Mouse (Mus musculus): ENCODE measurements around the gene Fmo5. TPM values are rescaled to one million over a fixed set of nuclear protein-coding genes. Genes with fewer than 3 reads are reported as not detected.

The Fmo5 gene
- polyA plus RNA-seq, 1 experiment from 2014 or later = 0.73 TPM

GRCm38 (mm10) chr3:97642001-97642400 lies 13.4 kb downstream of the Fmo5 start:
- Histone ChIP-seq H3K4me3 (no peak overlapping the region), H3K4me1 (no peaks in the 10 kb centered on the region), H3K36me3 (no peaks in the 10 kb centered on the region), H3K9me3 (replicated peaks) (no peaks in the 10 kb centered on the region), H3K27me3 (ENCODE audit: low read depth, poor library complexity, severe bottlenecking) (no peaks in the 10 kb centered on the region), H3K27ac (no peak overlapping the region)
- no peak for DNase-seq (ENCODE audit: low spot score)
- WGBS = 88% methylated on average over 9 of the region's 9 CpGs

- Histone ChIP-seq H3K36me3 (no peaks in the 10 kb centered on the region), H3K27ac (no peak overlapping the region), H3K27me3 (ENCODE audit: low read depth, poor library complexity, severe bottlenecking) (no peaks in the 10 kb centered on the region), H3K9me3 (replicated peaks) (no peaks in the 10 kb centered on the region), H3K4me1 (no peaks in the 10 kb centered on the region), H3K4me3 (no peak overlapping the region)
- no peak for DNase-seq (ENCODE audit: low spot score)
- WGBS = 43% methylated on average over 1 of the region's 1 CpGs
Measured at GRCm38 (mm10) chr3:97648518-97648917, 19.9 kb downstream of the Fmo5 start.

- Histone ChIP-seq H3K4me1 (no peaks in the 10 kb centered on the region), H3K4me3 (no peak overlapping the region), H3K9me3 (replicated peaks) (no peaks in the 10 kb centered on the region), H3K36me3 (no peaks in the 10 kb centered on the region), H3K27me3 (ENCODE audit: low read depth, poor library complexity, severe bottlenecking) (no peaks in the 10 kb centered on the region), H3K27ac (no peak overlapping the region)
- 86% methylated on average over 3 of the region's 3 CpGs for WGBS
- no peak for DNase-seq (ENCODE audit: low spot score)
Measured at GRCm38 (mm10) chr3:97649022-97649421, 20.4 kb downstream of the Fmo5 start.

GRCm38 (mm10) chr3:97649469-97649868 lies 20.9 kb downstream of the Fmo5 start:
- Histone ChIP-seq H3K27me3 (ENCODE audit: low read depth, poor library complexity, severe bottlenecking) (no peaks in the 10 kb centered on the region), H3K27ac (no peak overlapping the region), H3K4me3 (no peak overlapping the region), H3K36me3 (no peaks in the 10 kb centered on the region), H3K4me1 (no peaks in the 10 kb centered on the region), H3K9me3 (replicated peaks) (no peaks in the 10 kb centered on the region)
- no peak for DNase-seq (ENCODE audit: low spot score)
- WGBS = 86% methylated on average over 6 of the region's 6 CpGs

- Histone ChIP-seq H3K4me1 (no peaks in the 10 kb centered on the region), H3K27me3 (ENCODE audit: low read depth, poor library complexity, severe bottlenecking) (no peaks in the 10 kb centered on the region), H3K9me3 (replicated peaks) (no peaks in the 10 kb centered on the region), H3K36me3 (no peaks in the 10 kb centered on the region), H3K27ac (no peak overlapping the region), H3K4me3 (no peak overlapping the region)
- DNase-seq (ENCODE audit: low spot score) = no peak
- 86% methylated on average over 10 of the region's 10 CpGs for WGBS
Measured at GRCm38 (mm10) chr3:97651604-97652003, 23.0 kb downstream of the Fmo5 start.

- H3K4me3 ChIP-seq = no peak overlapping the region
- no peak for DNase-seq (ENCODE audit: low spot score)
- no peak overlapping the region for H3K27ac ChIP-seq
- WGBS = 92% methylated on average over 5 of the region's 5 CpGs
- no peaks in the 10 kb centered on the region for H3K27me3 ChIP-seq (ENCODE audit: low read depth, poor library complexity, severe bottlenecking)
- no peaks in the 10 kb centered on the region for H3K9me3 ChIP-seq (replicated peaks)
- H3K36me3 ChIP-seq = no peaks in the 10 kb centered on the region
- peaks cover 8% of the 10 kb centered on the region for H3K4me1 ChIP-seq
Measured at GRCm38 (mm10) chr3:97653781-97654180, 25.2 kb downstream of the Fmo5 start.

GRCm38 (mm10) chr3:97654901-97655300 lies 26.3 kb downstream of the Fmo5 start:
- Histone ChIP-seq H3K9me3 (replicated peaks) (no peaks in the 10 kb centered on the region), H3K4me3 (no peak overlapping the region), H3K27me3 (ENCODE audit: low read depth, poor library complexity, severe bottlenecking) (no peaks in the 10 kb centered on the region), H3K36me3 (no peaks in the 10 kb centered on the region), H3K27ac (no peak overlapping the region), H3K4me1 (peaks cover 18% of the 10 kb centered on the region)
- WGBS = 80% methylated on average over 8 of the region's 8 CpGs
- no peak for DNase-seq (ENCODE audit: low spot score)

- Histone ChIP-seq H3K27me3 (ENCODE audit: low read depth, poor library complexity, severe bottlenecking) (no peaks in the 10 kb centered on the region), H3K4me3 (peak within 1 kb of the TSS; percentile 79), H3K27ac (peak within 1 kb of the TSS; percentile 92), H3K36me3 (peaks cover 6% of the 10 kb centered on the region), H3K4me1 (peaks cover 18% of the 10 kb centered on the region), H3K9me3 (replicated peaks) (no peaks in the 10 kb centered on the region)
- 2% methylated on average over 51 of the region's 51 CpGs for WGBS
- DNase-seq (ENCODE audit: low spot score) = peak; percentile 100
Measured at GRCm38 (mm10) chr3:97657655-97658411, 29.2 kb downstream of the Fmo5 start, which contains the start of gene Prkab2. Gene Prkab2 (plus strand): TSS chr3:97658193.

GRCm38 (mm10) chr3:97658426-97659193 lies 30.0 kb downstream of the Fmo5 start:
- Histone ChIP-seq H3K9me3 (replicated peaks) (no peaks in the 10 kb centered on the region), H3K4me3 (peak overlapping the region; percentile 79), H3K36me3 (peaks cover 12% of the 10 kb centered on the region), H3K27ac (peak overlapping the region; percentile 92), H3K27me3 (ENCODE audit: low read depth, poor library complexity, severe bottlenecking) (no peaks in the 10 kb centered on the region), H3K4me1 (peaks cover 18% of the 10 kb centered on the region)
- peak; percentile 33 for DNase-seq (ENCODE audit: low spot score)
- WGBS = 1% methylated on average over 47 of the region's 50 CpGs

GRCm38 (mm10) chr3:97659746-97660145 lies 31.1 kb downstream of the Fmo5 start:
- Histone ChIP-seq H3K4me3 (no peak overlapping the region), H3K27ac (no peak overlapping the region), H3K9me3 (replicated peaks) (no peaks in the 10 kb centered on the region), H3K36me3 (peaks cover 18% of the 10 kb centered on the region), H3K27me3 (ENCODE audit: low read depth, poor library complexity, severe bottlenecking) (no peaks in the 10 kb centered on the region), H3K4me1 (peaks cover 18% of the 10 kb centered on the region)
- no peak for DNase-seq (ENCODE audit: low spot score)
- 86% methylated on average over 7 of the region's 7 CpGs for WGBS

GRCm38 (mm10) chr3:97661206-97661605 lies 32.6 kb downstream of the Fmo5 start:
- 65% methylated on average over 8 of the region's 8 CpGs for WGBS

GRCm38 (mm10) chr3:97665525-97665924 lies 36.9 kb downstream of the Fmo5 start:
- H3K27me3 ChIP-seq (ENCODE audit: low read depth, poor library complexity, severe bottlenecking) = no peaks in the 10 kb centered on the region
- WGBS = 96% methylated on average over 9 of the region's 9 CpGs
- peaks cover 55% of the 10 kb centered on the region for H3K36me3 ChIP-seq
- H3K4me3 ChIP-seq = no peak overlapping the region
- H3K9me3 ChIP-seq (replicated peaks) = no peaks in the 10 kb centered on the region
- no peaks in the 10 kb centered on the region for H3K4me1 ChIP-seq
- no peak for DNase-seq (ENCODE audit: low spot score)
- no peak overlapping the region for H3K27ac ChIP-seq

More at GRCm38 (mm10) chr3:97661206-97661605, 32.6 kb downstream of the Fmo5 start:
- Histone ChIP-seq H3K9me3 (replicated peaks) (no peaks in the 10 kb centered on the region), H3K27ac (no peak overlapping the region), H3K4me3 (no peak overlapping the region), H3K4me1 (peaks cover 18% of the 10 kb centered on the region), H3K36me3 (peaks cover 23% of the 10 kb centered on the region), H3K27me3 (ENCODE audit: low read depth, poor library complexity, severe bottlenecking) (no peaks in the 10 kb centered on the region)
- DNase-seq (ENCODE audit: low spot score) = no peak

GRCm38 (mm10) chr3:97666154-97666553 lies 37.5 kb downstream of the Fmo5 start:
- no peaks in the 10 kb centered on the region for H3K9me3 ChIP-seq (replicated peaks)

More at GRCm38 (mm10) chr3:97666154-97666553, 37.5 kb downstream of the Fmo5 start:
- H3K36me3 ChIP-seq = peaks cover 60% of the 10 kb centered on the region
- no peak overlapping the region for H3K4me3 ChIP-seq
- H3K27ac ChIP-seq = no peak overlapping the region
- H3K27me3 ChIP-seq (ENCODE audit: low read depth, poor library complexity, severe bottlenecking) = no peaks in the 10 kb centered on the region
- no peaks in the 10 kb centered on the region for H3K4me1 ChIP-seq
- no peak for DNase-seq (ENCODE audit: low spot score)
- 85% methylated on average over 8 of the region's 8 CpGs for WGBS

Measured in limb, embryonic 10.5 days (tissue).